Mouse (Mus musculus) forebrain, embryonic 13.5 days (tissue): ENCODE data around the gene Kmo. TPM values are rescaled to one million over a fixed set of nuclear protein-coding genes. Genes with fewer than 3 reads are reported as not detected.

Source experiments
- ATAC-seq: fragments of 200-750 bp; cut with Nextera tagmentation; 2 replicates; pipeline ENCODE4 v1.8.0; 2017
- H3K27ac ChIP-seq: fragments of 300-500 bp; sonication (generic); 2 replicates; pipeline ENCODE4 v1.5.1; 2015; ENCODE audit warnings: inconsistent platforms, mild to moderate bottlenecking, moderate library complexity
- H3K27me3 ChIP-seq: fragments of 300-500 bp; sonication (generic); 2 replicates; pipeline ENCODE4 v1.6.1; 2015; ENCODE audit warnings: mild to moderate bottlenecking, inconsistent platforms
- H3K36me3 ChIP-seq: fragments of 300-500 bp; sonication (generic); 2 replicates; pipeline ENCODE4 v1.6.1; 2015; ENCODE audit warnings: mild to moderate bottlenecking, inconsistent platforms; ENCODE audit not compliant: poor library complexity, severe bottlenecking
- H3K4me1 ChIP-seq: fragments of 300-500 bp; sonication (generic); 2 replicates; pipeline ENCODE4 v1.6.1; 2015; ENCODE audit warnings: inconsistent platforms
- H3K4me2 ChIP-seq: fragments of 300-500 bp; sonication (generic); 2 replicates; pipeline ENCODE4 v1.6.1; 2015; ENCODE audit warnings: inconsistent platforms, mild to moderate bottlenecking, moderate library complexity
- H3K4me3 ChIP-seq: fragments of 300-500 bp; sonication (generic); 2 replicates; pipeline ENCODE4 v1.5.1; 2015; ENCODE audit warnings: mild to moderate bottlenecking, inconsistent platforms
- H3K9ac ChIP-seq: fragments of 300-500 bp; sonication (generic); 2 replicates; pipeline ENCODE4 v1.6.1; 2015; ENCODE audit warnings: mild to moderate bottlenecking, inconsistent platforms
- H3K9me3 ChIP-seq: fragments of 300-500 bp; sonication (generic); replicated peaks from 2 replicates; pipeline ENCODE4 v1.6.1; 2016; ENCODE audit warnings: inconsistent platforms
- WGBS: fragments of 180-500 bp; shearing (Covaris S2); methylation state at CpG from one replicate; pipeline ENCODE4 v1.1.7; 2015; 5-methylcytosine and 5-hydroxymethylcytosine counted together
- polyA plus RNA-seq: library from polyadenylated mRNA; unstranded; fragments of >200 nt; fragmentation: Nextera tagmentation; extraction: Ambion mirVana; gene quantifications from 2 replicates; pipeline ENCODE4 v1.2.1, GENCODE M21; 2015

The Kmo gene
- polyA plus RNA-seq, result 0.30 TPM in 1 of 2 replicates, not detected in the other

- no peak within 1 kb of the TSS for H3K4me2 ChIP-seq
- H3K27me3 ChIP-seq, result no peaks in the 10 kb centered on the region
- no peaks in the 10 kb centered on the region for H3K9me3 ChIP-seq
- peaks cover 9% of the 10 kb centered on the region for H3K4me1 ChIP-seq
- 95% methylated on average over 13 of the region's 13 CpGs for WGBS
- no peak within 1 kb of the TSS for H3K27ac ChIP-seq
- H3K4me3 ChIP-seq, result no peak within 1 kb of the TSS
- peaks cover 40% of the 10 kb centered on the region for H3K36me3 ChIP-seq
- no peak within 1 kb of the TSS for H3K9ac ChIP-seq
- ATAC-seq, result no peak
Observed at GRCm38 (mm10) chr1:175619814-175620431, at the start of gene Kmo. TSS of gene Kmo (plus strand) at chr1:175620381.

GRCm38 (mm10) chr1:175574129-175574528 lies 46.1 kb upstream of the Kmo start:
- H3K9ac ChIP-seq, result no peak overlapping the region
- WGBS, result 84% methylated on average over 2 of the region's 2 CpGs
- H3K9me3 ChIP-seq, result no peaks in the 10 kb centered on the region
- no peaks in the 10 kb centered on the region for H3K27me3 ChIP-seq
- no peak overlapping the region for H3K27ac ChIP-seq
- H3K4me1 ChIP-seq, result no peaks in the 10 kb centered on the region
- no peak overlapping the region for H3K4me2 ChIP-seq
- H3K36me3 ChIP-seq, result no peaks in the 10 kb centered on the region
- H3K4me3 ChIP-seq, result no peak overlapping the region
- ATAC-seq, result no peak

- Histone ChIP-seq H3K9me3 (no peaks in the 10 kb centered on the region), H3K9ac (no peak overlapping the region), H3K4me3 (no peak overlapping the region), H3K4me2 (no peak overlapping the region), H3K27me3 (no peaks in the 10 kb centered on the region), H3K27ac (no peak overlapping the region), H3K4me1 (no peaks in the 10 kb centered on the region), H3K36me3 (no peaks in the 10 kb centered on the region)
- no peak for ATAC-seq
- WGBS, result 96% methylated on average over 2 of the region's 2 CpGs
Observed at GRCm38 (mm10) chr1:175578425-175579096, 41.6 kb upstream of the Kmo start.

GRCm38 (mm10) chr1:175579598-175580235 lies 40.5 kb upstream of the Kmo start:
- Histone ChIP-seq H3K4me1 (no peaks in the 10 kb centered on the region), H3K9ac (no peak overlapping the region), H3K27me3 (no peaks in the 10 kb centered on the region), H3K9me3 (no peaks in the 10 kb centered on the region), H3K4me2 (no peak overlapping the region), H3K27ac (no peak overlapping the region), H3K36me3 (no peaks in the 10 kb centered on the region), H3K4me3 (no peak overlapping the region)
- peak; percentile 55; the same call in 1 of the 2 replicates for ATAC-seq
- 82% methylated on average over 9 of the region's 9 CpGs for WGBS

- ATAC-seq, result no peak
- 89% methylated on average over 7 of the region's 7 CpGs for WGBS
Observed at GRCm38 (mm10) chr1:175580346-175580745, 39.8 kb upstream of the Kmo start.

GRCm38 (mm10) chr1:175582799-175583198 lies 37.4 kb upstream of the Kmo start:
- Histone ChIP-seq H3K4me1 (no peaks in the 10 kb centered on the region), H3K36me3 (no peaks in the 10 kb centered on the region), H3K4me3 (no peak overlapping the region), H3K27me3 (no peaks in the 10 kb centered on the region), H3K9me3 (no peaks in the 10 kb centered on the region), H3K27ac (no peak overlapping the region), H3K4me2 (no peak overlapping the region), H3K9ac (no peak overlapping the region)
- ATAC-seq, result no peak
- WGBS, result 89% methylated on average over 4 of the region's 4 CpGs

More at GRCm38 (mm10) chr1:175580346-175580745, 39.8 kb upstream of the Kmo start:
- Histone ChIP-seq H3K9ac (no peak overlapping the region), H3K9me3 (no peaks in the 10 kb centered on the region), H3K4me3 (no peak overlapping the region), H3K4me1 (no peaks in the 10 kb centered on the region), H3K36me3 (no peaks in the 10 kb centered on the region), H3K4me2 (no peak overlapping the region), H3K27me3 (no peaks in the 10 kb centered on the region), H3K27ac (no peak overlapping the region)

- 77% methylated on average over 2 of the region's 2 CpGs for WGBS
- H3K27me3 ChIP-seq, result no peaks in the 10 kb centered on the region
- H3K4me3 ChIP-seq, result no peak overlapping the region
- no peaks in the 10 kb centered on the region for H3K36me3 ChIP-seq
- H3K4me2 ChIP-seq, result no peak overlapping the region
- no peak overlapping the region for H3K27ac ChIP-seq
- H3K4me1 ChIP-seq, result no peaks in the 10 kb centered on the region
- H3K9ac ChIP-seq, result no peak overlapping the region
- no peak for ATAC-seq
- no peaks in the 10 kb centered on the region for H3K9me3 ChIP-seq
Observed at GRCm38 (mm10) chr1:175585267-175585666, 34.9 kb upstream of the Kmo start.

- Histone ChIP-seq H3K4me1 (no peaks in the 10 kb centered on the region), H3K27me3 (no peaks in the 10 kb centered on the region), H3K4me2 (no peak overlapping the region), H3K4me3 (no peak overlapping the region), H3K9ac (no peak overlapping the region), H3K9me3 (no peaks in the 10 kb centered on the region), H3K36me3 (no peaks in the 10 kb centered on the region), H3K27ac (no peak overlapping the region)
- WGBS, result 89% methylated on average over 5 of the region's 5 CpGs
- no peak for ATAC-seq
Observed at GRCm38 (mm10) chr1:175586656-175587055, 33.5 kb upstream of the Kmo start.

- Histone ChIP-seq H3K9me3 (no peaks in the 10 kb centered on the region), H3K27ac (no peak overlapping the region), H3K4me3 (no peak overlapping the region), H3K27me3 (no peaks in the 10 kb centered on the region), H3K4me1 (no peaks in the 10 kb centered on the region), H3K36me3 (no peaks in the 10 kb centered on the region), H3K9ac (no peak overlapping the region), H3K4me2 (no peak overlapping the region)
- 90% methylated on average over 1 of the region's 1 CpGs for WGBS
- no peak for ATAC-seq
Observed at GRCm38 (mm10) chr1:175592832-175593231, 27.3 kb upstream of the Kmo start.

- ATAC-seq, result no peak
Observed at GRCm38 (mm10) chr1:175602231-175602630, 17.9 kb upstream of the Kmo start.

GRCm38 (mm10) chr1:175603390-175603789 lies 16.8 kb upstream of the Kmo start:
- no peak overlapping the region for H3K27ac ChIP-seq
- H3K36me3 ChIP-seq, result peaks cover 58% of the 10 kb centered on the region
- WGBS, result 67% methylated on average over 6 of the region's 6 CpGs

More at GRCm38 (mm10) chr1:175602231-175602630, 17.9 kb upstream of the Kmo start:
- H3K4me3 ChIP-seq, result no peak overlapping the region
- peaks cover 46% of the 10 kb centered on the region for H3K36me3 ChIP-seq
- H3K9me3 ChIP-seq, result no peaks in the 10 kb centered on the region
- H3K4me2 ChIP-seq, result no peak overlapping the region
- no peaks in the 10 kb centered on the region for H3K4me1 ChIP-seq
- no peak overlapping the region for H3K27ac ChIP-seq
- WGBS, result 94% methylated on average over 11 of the region's 11 CpGs
- no peaks in the 10 kb centered on the region for H3K27me3 ChIP-seq
- no peak overlapping the region for H3K9ac ChIP-seq

GRCm38 (mm10) chr1:175607308-175607707 lies 12.9 kb upstream of the Kmo start:
- no peak overlapping the region for H3K9ac ChIP-seq
- H3K4me3 ChIP-seq, result no peak overlapping the region
- ATAC-seq, result no peak
- no peak overlapping the region for H3K27ac ChIP-seq
- H3K4me2 ChIP-seq, result no peak overlapping the region
- 96% methylated on average over 6 of the region's 6 CpGs for WGBS
- no peaks in the 10 kb centered on the region for H3K27me3 ChIP-seq
- H3K9me3 ChIP-seq, result no peaks in the 10 kb centered on the region
- peaks cover 76% of the 10 kb centered on the region for H3K36me3 ChIP-seq
- H3K4me1 ChIP-seq, result no peaks in the 10 kb centered on the region

More at GRCm38 (mm10) chr1:175603390-175603789, 16.8 kb upstream of the Kmo start:
- 0 out of 2 replicates have a peak, but pooled peaks have one; percentile 25 for ATAC-seq
- H3K27me3 ChIP-seq, result no peaks in the 10 kb centered on the region
- no peak overlapping the region for H3K9ac ChIP-seq
- no peaks in the 10 kb centered on the region for H3K4me1 ChIP-seq
- no peak overlapping the region for H3K4me2 ChIP-seq
- no peak overlapping the region for H3K4me3 ChIP-seq
- H3K9me3 ChIP-seq, result no peaks in the 10 kb centered on the region
